Mouse (Mus musculus) ES-E14 (cell line): ENCODE data around the gene Smagp.

ENCODE experiments used
- CHD2 ChIP-seq: IDR thresholded peaks from 2 replicates; pipeline ENCODE4 v1.6.1; 2014; ENCODE audit warnings: mild to moderate bottlenecking, low read depth, low read length, inconsistent platforms
- HCFC1 ChIP-seq: IDR thresholded peaks from 2 replicates; pipeline ENCODE4 v1.6.1; 2012; ENCODE audit warnings: low read length, inconsistent platforms, borderline replicate concordance; ENCODE audit not compliant: insufficient read depth
- MAFK ChIP-seq: IDR thresholded peaks from 2 replicates; pipeline ENCODE4 v1.6.1; 2014; ENCODE audit warnings: mild to moderate bottlenecking, low read depth, low read length, inconsistent platforms; ENCODE audit not compliant: insufficient read depth
- ZC3H11A ChIP-seq: IDR thresholded peaks from 2 replicates; pipeline ENCODE4 v1.6.1; 2012; ENCODE audit warnings: low read depth, mild to moderate bottlenecking, inconsistent platforms, low read length, borderline replicate concordance
- ZNF384 ChIP-seq: IDR thresholded peaks from 2 replicates; pipeline ENCODE4 v1.6.1; 2012; ENCODE audit warnings: low read depth, low read length, inconsistent platforms

GRCm38 (mm10) chr15:100631454-100632170, 5.1 kb downstream of the Smagp start:
- TF ChIP-seq MAFK (no peak), ZNF384 (no peak), CHD2 (no peak), HCFC1 (no peak), ZC3H11A (no peak)
